Mouse (Mus musculus) heart, adult 9 months (tissue): ENCODE results near the gene Abca17.
A peak's percentile ranks its signal among the peaks of the same experiment; 100 is the strongest.

Experiments used
- DNase-seq, 2 experiments: peaks; one replicate each; pipeline ENCODE4 v3.0.0; 2022; ENCODE audit warnings: low spot score in 2 of 2

Gene Abca17

DNA sequence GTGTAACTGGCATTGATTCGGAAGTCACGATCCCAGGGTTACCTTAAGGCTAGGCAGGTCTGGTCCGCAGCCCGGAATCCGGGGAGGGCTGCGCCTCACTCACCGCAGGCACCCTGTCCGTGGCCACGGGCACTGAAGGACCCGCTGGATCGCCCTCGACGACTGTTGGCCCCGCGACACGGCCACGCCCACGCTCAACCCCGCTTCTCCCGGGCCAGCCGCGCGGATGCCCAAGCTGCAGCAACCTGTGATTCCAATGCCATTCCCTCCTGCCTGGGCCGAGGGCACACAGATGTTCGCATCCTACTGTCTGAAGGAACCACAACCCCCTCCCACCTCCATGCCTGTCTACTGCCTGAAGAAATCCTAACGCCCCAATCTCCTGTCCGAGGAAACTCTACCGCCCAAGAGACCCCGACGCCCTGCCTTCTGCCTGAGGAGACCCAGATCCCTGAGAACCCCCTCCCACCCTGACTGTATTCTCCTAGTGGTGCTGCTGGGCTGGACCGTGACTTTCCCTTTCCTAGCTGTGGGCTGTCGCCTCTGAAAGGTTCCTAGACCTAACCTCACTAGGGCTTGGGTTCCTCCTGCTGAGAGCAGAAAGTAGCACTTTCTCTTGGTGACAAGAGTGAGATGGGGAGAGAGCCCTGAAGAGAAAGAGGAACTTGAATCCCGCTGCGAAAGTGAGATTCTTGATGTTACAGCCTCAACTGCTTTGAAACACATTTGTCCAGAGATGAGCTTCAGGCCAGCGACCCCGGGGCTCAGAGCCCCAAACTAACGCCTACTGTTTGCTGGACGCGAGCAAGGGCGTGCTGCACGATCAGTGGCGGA lies at the start of gene Abca17:
TSS of gene Abca17 (minus strand) at position 143 of the 834 bp plus-strand sequence.
- DNase-seq = peak; percentile 5 to 8

DNA sequence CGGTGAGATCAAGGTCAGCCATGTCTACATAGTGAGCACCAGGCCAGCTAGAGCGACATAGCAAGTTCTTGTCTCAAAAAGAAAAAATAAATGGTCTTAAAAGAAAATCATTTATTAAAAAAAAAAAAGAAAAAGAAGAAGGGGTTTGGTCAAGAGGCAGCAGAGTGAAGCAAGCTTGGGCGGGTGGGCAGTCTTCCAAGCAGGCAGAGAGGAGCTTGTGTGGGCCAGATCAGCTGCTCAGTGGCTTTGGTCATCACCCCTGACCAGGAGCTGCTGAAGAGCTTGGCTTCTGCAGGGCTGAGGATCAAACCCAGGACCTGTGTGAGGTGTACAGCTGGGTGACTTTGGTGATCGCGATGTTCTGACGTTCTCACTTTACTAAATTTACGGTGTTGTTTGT lies 43.6 kb upstream of the Abca17 start:
- no peak for DNase-seq

DNA sequence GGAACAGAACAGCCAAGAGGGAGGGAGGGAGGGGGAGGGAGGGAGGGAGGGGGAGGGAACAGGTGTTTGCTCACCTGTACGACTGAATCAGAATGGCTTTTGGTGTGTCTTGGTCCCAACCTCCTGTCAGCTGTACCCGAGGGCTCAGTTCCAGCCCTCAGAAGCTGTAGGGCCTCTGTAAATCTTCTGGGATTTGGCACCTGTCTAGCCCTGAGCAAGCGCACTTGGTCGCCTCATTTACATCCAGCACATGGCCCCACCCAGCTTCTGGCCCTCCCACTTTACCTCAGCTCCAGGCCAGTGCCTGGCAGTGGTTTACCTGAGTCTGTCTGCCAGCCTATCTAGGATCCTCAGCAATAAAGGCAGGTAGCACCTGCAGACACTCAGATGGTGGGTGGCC lies 42.7 kb upstream of the Abca17 start:
- no peak for DNase-seq

DNA sequence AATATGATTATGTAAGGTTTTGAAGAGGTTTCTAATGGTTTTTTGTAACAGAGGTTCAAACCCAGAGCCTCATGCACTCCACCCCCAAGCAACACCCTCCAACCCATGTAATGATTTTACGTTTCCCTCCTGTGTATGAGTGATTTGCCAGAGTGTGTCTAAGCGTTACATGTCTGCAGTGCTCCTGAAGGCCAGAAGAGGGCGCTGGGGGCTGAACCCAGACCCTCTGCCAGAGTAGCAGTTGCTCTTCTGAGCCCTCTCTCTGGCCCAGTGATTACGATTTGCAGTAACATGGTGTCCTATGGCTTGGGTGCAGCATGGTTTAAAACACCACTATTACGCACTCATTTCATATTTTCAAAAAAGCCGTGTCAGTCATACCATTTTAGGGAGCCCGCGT lies 40.3 kb upstream of the Abca17 start:
- no peak for DNase-seq

DNA sequence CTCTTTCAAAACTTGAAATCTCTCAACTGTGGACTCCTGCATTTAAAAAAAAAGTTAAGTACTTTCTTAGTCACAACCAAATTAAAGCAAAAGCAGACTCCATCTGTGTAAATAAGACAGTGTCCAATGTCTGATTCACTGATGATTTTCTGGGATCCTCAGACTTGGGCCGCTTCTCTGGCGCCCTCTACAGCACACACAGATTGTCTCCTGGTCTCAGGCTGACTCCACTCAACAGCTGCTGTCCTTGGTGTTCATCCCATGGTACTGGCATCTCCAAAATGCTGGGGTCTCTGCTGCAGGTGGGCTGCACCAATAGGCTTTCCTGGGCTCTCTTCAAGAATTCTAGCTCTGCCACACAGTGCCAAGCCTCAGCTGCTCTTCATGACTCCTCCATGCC lies 39.0 kb upstream of the Abca17 start:
- DNase-seq = peak; percentile 18 to 34

DNA sequence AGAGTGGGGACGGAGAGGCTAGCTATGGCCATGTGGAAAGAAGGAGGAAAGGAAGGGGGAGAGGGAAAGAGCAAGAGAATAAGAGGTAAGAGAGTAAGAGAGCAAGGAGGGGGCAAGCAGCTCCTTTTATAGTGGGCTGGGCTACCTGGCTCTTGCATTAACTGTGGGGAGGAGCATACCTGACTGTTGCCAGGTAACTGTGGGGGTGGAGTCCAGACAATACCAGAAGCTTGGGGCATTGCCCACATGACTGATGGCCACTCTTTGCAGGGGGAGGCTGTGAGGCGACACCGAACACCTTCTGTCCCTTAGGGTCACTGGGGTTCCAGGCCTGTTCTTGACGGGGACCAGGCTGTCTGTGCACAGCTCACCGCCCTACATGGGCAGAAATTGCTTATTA lies 37.8 kb upstream of the Abca17 start:
- no peak for DNase-seq

DNA sequence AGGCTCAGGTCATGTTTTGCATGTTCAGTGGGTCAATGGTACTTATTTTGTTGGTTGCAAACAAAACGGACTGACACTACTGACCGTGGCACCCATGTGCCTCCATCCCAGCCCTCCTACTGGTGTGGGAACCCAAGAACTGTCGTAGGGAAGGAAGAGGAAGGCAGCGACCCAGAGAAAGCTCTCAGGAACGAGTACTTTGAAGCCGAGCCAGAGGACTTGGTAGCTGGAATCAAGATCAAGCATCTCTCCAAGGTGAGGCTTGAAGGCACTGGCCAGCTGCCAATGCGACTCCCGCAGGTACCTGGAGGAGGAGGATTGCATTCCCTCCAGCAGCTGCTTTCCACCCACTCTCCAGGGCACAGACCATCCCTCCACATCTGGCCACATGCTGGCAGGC lies 32.9 kb upstream of the Abca17 start:
- no peak for DNase-seq

DNA sequence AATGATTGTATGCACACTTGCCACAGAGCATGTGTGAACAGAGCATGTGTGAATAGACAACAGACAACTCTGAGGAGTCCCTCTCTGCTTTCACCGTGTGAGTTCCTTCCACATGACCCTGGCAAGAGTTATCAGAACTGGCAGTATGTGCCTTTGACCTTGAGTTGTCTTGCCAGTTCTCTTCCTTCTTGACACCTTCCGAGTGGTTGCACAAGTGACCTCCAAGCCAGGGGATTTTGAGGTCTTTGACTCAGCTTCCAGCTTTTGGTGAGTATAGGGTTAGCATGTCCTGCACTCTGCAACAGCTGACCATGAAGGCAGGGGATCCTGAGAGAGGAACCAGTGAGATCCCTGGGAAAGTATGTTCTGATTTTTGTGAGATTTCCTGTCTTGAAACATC lies 27.6 kb upstream of the Abca17 start:
- DNase-seq = no peak

DNA sequence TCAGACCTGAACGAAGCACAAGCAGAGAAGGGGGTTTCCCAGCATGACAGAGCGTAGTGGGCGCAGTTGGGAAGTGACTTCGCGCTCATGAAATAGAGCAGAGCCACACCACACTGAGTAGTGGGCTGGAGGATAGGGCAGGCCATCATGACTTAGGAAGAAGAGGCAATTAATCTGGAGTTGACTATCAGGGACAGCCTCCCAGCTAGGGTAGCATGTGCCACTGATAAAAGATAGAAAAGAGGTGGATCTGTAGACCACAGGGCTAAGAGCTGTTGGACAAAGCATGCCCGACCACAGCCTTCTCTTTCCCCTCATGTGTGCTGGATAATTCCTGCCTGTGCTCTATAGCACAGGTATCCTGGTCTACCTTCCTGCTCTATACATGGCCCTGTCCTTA lies 25.0 kb upstream of the Abca17 start:
- DNase-seq = no peak

DNA sequence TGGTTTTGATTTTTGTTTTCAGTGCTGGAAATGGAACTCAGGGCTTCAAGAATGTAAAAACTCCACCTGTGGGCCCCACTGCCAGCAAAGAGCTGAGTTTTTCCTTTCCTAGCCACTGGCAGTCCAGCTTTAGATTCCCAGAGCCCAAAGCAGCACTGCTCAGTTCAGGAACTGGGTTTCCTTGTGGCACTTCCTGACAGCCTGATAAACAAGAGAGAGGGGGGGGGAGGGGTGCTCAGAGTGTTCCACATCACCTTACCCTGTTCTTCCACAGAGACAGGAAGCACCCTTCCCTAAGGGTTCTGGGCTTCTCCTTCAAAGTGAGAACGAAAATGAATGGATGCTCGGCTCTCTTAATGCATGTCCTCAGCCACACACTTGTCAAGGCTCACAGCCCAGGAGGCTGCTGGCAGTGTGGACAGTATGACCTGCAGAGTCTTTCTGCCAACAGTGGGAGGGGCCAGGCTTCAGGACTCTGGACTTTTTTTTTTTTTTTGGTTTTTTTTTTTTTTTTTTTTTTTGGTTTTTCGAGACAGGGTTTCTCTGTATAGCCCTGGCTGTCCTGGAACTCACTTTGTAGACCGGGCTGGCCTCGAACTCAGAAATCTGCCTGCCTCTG lies 24.3 kb upstream of the Abca17 start:
- DNase-seq = no peak

DNA sequence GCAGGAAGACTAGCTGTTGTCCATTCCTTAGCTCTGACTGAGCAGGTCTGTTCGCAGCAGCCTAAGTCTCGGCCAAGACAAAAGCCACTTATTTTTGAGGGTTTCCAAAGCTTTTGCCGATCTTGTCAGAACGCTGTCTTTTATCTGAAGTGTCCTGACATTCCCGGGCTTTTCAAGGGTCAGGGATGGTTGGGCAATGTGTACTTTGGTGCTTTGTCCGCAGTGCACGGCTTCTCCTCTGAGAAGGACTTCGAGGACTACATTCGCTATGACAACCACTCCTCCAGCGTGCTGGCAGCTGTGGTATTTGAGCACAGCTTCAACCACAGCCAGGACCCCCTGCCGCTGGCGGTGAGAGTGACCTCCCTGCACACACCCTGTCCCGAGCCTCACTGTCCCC lies 15.0 kb upstream of the Abca17 start:
- no peak for DNase-seq

DNA sequence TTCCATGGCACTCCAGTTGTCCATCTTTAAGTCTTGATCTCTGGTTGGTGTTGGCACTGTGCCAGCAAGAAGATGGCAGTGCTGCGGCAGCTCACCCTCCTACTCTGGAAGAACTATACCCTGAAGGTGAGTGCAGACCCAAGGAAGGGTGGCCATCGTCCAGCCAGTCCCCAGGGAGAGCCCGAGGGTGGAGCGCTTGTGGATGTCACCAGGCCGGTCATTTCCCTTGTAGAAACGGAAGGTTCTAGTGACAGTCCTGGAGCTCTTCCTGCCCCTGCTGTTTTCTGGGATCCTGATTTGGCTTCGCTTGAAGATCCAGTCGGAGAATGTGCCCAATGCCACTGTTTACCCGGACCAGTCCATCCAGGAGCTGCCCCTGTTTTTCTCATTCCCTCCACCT lies 13.6 kb upstream of the Abca17 start:
- no peak for DNase-seq

DNA sequence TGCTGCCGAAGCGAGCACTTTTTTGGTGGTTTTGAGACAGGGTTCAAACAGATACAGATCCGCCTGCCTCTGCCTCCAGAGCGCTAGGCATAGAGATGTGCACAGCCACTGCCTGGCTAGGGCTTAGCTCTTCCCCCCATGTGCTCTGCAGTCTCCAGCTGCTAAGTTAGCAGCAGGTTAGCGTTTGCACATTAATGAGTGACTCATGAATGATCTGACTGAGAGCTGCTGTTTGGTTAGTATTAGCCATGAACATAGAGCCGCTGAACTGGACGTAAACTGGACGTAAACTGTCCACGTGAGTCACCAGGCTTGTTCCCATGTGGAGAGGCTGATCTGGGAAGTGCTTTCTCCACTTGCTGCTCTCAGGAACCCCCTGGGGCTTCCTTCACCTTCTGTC lies 11.7 kb upstream of the Abca17 start:
- DNase-seq = no peak

DNA sequence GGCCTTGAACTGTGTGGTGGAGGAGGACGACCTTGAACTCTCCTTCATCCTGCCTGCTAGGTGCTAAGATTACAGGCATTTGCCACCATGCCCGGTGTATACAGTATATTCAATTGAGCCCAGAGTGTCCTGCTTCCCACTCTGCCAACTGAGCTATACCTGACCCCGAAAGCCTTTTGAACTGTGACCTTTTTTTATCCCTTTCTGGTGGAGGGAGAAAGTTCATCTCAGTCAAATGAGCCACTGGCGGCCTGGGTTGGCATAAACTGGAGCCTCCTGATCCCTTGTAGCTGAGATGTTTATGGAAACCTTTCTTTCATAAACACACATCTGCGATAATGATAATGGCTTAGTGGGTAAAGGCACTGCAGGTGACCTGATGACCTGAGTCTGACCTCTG lies 10.4 kb upstream of the Abca17 start:
- no peak for DNase-seq

DNA sequence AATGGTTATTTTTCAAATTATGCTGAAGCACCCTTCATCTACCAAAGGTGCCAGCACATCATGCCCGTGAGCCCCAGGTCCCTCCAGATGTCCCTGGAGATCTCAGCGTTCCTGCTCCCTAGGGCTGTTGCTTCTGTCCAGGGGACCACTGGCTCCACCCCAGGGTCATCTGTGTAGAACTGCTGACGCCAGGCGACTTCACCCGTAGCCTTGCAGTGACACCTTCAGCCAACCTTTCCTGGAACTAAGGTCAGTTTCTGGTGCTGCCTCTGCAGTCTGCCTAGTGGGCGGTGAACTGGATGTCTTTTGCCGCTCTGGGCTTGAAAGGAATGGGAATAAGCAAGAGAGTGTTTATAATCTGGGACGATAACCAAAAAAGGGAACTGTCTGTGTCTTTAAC lies 10.0 kb upstream of the Abca17 start:
- no peak for DNase-seq

DNA sequence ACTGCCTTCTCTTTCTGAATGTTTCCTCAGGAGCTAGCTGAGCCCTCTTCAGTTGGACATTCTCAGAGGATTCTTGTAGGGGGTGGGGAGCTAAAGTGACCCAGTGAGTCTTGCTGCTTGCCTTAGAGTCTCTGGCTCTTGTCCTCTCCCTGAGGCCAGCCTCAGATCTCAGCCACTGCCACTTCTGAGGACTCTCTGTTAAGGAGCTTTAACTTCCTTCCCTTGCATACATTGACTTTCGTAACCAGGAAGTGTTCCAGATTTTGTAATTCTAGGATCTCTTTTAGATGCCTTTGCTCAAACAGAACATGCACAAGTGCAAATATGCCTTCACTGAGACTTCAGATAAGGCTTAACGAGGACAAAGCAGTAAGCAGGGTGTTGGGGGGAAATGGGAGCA lies 9.0 kb upstream of the Abca17 start:
- DNase-seq = no peak

DNA sequence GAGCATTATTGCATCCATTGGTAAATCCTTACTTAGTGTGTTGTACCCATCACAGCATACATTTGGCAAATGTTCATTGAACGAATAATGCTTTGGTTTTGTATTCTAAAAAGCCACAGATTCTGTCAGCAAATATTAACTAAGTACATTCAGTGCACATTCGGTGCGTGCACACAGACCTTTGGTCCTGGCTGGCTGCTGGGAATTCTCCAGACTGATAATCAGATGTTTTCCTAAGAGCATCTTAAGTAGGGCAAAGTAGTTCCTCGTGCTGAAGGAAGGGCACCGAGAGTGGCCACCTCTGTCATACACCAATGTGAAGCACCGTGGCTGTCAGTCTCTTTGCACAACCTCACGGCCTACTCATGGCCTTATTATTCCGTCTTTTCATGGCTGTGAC lies 8.1 kb upstream of the Abca17 start:
- no peak for DNase-seq

DNA sequence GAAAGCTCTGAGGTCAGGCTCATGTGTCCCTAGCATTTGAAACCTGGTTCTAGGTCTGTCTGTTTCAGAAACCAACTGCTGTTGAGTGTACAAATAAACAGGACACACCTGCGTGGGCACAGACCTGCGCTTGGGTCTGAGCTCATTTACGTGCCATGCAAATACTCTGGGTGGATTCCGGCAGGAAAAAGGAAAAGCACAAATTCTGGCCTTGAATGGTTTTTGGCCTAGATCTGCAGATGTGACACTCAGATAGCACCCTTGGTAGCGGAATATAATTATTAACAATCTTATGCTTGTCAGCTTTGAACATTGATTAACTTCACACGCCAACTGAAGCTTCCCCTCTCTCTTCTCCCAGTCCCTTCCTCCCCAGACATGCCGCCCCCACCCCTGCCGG lies 4.4 kb upstream of the Abca17 start:
- DNase-seq = no peak

DNA sequence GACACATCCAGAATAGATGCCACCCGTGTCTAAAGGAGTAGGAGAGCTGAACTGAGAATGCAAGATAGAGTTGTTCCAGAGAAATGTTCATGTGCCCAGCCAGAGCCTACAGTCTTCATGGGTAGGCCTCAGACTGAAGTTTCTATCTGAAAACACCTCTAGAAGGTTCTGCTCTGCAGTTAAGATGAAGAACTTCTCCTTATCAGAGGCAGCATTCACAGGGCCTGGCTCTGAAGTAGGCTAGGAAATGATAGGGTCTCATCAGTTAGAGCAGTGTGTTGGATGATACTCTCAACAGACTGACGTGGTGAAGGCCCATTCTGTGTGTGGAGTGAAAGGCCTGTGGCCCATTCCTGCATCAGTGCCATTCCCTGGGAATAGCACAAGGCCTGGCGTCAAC lies 3.1 kb upstream of the Abca17 start:
- no peak for DNase-seq

DNA sequence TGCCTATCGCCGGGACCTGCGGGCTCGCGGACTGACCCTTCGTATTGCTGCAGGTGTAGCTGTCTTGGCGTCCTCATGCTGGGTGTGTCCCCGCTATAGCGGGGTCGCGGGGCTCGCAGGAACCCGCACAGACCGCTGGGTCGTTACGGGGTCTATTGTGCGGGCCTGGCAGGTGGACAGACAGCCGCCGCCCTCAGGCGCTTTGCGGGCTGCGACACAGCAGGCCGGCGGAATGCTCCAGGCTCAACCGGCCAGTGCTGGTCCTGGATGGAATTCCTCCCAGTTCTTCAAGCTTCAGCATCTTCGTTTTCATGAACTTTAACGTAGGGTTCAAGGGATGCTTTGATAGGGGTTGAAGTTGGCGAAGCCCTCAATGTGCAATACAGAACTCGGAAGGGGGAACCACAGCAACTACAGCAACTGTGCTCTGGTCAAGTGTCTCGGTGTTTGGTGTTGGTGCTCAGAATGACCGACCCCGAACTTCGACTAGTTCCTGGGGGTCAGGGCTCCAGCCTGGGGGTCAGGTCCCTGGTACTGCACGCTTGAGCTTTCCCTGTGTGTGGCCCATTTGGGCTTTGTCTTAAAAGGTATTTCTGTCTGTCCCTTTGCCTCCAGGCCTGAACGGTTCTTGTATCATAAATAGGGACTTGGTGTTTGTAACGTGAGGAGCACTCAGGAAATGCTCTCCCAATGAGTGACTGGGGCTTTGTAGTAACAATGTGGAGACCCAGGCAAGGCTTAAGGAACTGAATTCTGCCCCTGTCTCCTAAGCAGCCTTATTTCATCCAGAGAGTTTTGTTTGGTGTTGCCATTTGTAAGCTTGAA lies 1.7 kb upstream of the Abca17 start:
- DNase-seq = no peak

DNA sequence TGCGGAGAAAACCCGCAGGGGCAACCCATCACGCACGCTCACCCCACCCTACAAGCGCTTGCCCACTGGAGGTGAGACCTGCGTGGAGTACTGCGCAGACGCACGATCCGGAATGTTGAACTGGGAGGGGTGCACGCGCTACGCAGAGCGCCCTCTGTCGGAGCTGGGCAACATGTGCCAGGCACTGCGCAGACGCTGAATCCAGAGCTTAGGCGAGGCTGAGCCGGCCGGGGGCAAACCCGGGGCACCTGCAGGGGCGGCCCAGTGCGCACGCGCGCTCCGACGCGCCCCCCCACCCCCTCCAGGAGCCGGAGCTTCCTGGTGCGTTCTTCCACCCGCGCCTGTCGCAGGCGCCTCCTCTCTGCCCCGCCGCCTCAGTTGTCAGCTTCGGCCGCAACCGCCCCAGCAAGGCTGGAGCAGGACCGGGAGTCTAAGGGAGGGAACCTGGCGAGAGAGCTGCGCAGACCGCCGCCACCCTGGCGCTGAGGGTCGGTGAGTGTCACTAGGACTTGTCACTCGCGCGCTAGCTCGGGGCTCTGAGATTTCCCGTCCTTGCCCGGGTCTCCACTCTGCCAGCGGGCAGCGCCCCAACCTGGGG lies 991 bp upstream of the Abca17 start, which contains the start of gene Abca3:
TSS of gene Abca3 (plus strand) at position 191 of the 598 bp plus-strand sequence.
- peak; percentile 94 to 96 for DNase-seq

DNA sequence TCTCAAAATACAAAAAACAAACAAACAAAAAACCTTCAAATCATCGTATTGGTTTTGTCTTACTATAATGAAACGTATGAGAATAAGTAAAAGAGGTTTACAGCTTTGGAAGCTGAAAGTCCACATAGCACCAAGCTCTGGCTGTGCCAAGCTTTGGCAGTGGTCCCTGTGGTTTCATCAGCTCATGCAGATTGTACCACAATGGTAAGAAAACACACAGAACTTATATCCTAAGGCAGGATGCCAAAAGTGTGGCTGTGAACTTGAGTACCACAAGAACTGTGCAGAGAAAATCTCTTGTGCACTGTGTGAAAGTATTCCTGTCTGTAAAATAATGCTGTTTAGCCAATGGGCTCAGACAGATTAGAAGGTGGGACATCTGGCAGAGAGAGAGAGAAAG lies 1.7 kb downstream of the Abca17 start:
- no peak for DNase-seq
